Mouse (Mus musculus): ENCODE data around the gene Ank.

Ank gene

GRCm38 (mm10) chr15:27498078-27498477, 31.6 kb downstream of the Ank start:
- DNase-seq = no peak

GRCm38 (mm10) chr15:27500390-27500789, 33.9 kb downstream of the Ank start:
- DNase-seq = no peak

DNA sequence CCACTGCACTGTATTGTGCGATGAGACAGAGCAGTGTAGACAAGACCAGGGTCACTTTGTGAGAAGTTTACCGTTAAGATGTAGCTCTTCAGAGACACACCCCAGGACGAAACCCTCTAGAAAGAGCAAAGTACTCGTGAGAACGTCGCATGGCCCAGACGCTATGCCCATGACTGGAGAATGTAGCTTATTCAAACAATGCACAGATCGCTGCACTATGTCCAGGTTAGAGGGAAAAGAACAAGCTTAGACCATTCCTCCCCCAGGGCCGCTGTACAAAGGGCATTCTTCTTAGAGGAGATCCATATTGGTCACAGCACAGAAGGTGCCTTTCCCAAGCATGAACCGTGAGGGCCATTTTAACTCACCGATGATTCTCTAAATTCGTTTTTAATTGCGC, 35.9 kb downstream of the Ank start:
- DNase-seq = no peak

DNA sequence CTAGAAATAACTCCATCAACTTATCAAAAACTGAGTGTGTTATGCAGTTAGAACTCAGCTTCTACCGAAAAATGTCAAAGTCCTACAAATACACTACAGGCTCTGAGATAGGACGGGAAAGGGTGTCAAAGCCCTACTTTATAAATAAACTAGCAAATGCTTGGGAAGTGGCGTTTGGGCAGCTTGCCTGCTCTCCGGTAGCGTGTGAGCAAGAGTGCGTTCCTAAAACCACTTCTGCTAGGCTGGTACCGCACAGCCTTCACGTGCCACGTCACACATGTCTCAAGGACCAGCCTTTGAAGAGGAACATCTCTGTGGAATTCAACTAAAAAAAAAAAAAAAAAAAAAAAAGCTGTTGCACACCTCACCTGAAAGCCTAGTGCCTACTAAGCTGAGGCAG, 36.7 kb downstream of the Ank start:
- DNase-seq = no peak

DNA sequence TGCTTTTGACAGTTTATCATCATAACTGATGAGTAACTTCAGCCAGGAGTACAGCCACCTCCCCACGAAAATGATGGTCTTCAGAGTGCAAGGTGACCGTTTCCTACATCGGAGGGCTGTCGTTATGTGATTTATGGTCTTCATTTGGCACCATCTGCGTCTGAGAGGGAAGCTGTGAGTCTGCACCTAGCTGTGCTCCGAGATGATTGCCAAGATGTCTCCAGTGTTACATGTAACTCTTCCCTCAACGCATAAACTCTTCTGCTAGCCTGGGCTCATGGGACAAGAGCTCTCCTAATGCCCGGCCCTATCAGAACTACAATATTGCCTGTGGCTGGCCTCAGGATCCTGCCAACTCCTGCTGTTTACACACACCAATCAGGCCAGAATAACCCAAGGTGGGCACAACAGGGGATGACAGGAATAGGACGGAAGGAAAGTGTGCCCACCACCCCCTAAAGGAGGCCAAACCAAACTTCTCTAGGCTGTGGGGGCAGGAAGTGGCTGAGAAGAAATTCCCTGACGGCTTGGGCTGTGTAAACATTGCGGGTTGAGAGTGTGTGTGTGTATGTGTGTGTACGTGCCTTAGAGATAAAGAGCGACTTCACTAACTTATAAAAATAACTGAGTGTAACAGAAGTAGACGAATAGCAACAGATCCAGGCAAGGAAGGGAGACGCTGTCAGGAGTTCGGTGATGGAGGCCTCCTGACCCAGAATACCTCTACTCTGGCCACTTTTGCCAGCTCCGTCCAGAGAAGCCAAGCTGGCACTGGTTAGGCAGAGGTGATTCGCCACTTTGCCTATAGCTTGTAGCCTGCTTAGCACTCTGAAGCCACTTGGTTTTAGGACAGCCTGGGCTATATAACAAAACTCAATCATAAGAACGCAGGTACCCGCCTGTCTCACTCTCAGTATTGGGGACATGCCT, 37.6 kb downstream of the Ank start:
- no peak for DNase-seq

DNA sequence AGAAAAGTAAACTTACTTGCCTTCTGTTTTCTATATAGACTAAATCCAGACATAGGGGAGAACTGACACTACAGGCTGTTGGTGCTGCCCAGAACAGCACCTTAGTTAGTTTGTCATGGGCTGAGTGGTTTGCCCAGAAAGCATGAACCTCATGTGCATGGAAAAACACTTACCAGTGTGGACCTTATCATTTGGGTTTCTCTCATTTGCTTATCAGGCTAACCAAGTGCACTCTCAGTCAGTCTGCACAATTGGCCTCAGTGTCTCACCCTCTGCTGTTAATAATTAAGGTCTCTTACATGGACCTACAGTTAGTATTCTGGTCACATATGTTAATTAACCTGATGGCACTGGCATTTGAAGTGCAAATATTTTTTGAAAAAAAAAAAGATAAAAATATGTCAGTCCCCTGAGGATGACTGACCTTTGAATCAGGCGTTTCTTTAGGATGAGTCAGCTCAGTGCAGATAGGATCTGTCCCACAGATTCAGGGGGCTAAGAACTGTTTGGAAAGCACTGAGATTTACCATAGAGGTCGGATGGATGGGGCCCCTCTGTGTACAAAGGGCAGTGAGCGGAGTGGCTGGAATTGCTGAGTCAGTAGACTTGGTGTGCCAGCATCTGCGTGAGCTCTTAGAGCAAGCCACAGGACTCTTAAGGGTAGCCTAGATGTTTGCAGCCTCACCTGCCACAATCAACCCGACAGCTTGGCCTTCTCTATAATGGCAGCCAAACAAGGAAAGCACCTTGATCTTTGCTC, 39.8 kb downstream of the Ank start:
- DNase-seq = peak in 1 of 2 experiments; percentile 17

DNA sequence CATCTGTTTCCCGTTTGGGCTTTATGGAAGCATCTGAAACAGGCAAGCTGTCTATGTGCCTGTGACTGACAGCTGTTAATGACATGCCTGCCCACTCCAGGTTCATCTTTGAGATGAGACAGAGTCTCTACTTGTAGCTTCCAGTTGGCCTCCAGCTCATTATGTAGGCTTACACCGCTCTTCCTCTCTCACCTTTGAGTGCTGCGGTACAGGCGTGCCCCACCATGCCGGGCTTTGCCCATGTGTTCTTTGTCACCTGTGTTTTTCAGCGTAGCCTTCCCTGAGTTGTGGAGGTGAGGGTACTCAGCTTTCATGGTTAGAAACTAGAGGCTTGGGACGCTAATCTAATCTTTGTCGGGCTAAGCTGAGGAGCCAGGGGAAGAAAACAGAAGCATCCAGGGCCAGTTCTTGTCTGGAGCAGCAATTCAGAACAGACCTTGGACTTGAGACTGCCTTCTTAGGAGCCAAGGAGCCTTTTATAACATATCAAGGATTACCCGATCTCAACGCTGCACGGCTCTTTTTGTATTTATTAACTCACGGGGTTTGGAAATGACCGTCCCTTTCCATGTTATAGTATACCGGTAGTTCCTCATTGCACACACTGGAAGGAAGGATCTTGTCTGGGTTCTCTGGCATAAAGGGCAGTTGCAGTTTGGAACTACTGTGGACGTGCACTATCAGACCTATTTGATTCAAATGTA, 40.6 kb downstream of the Ank start:
- no peak for DNase-seq

GRCm38 (mm10) chr15:27508169-27508568, 41.7 kb downstream of the Ank start:
- DNase-seq = no peak

- no peak for DNase-seq
Observed at GRCm38 (mm10) chr15:27508982-27509381, 42.5 kb downstream of the Ank start.

GRCm38 (mm10) chr15:27516927-27517326, 50.5 kb downstream of the Ank start:
- DNase-seq = no peak

GRCm38 (mm10) chr15:27518026-27518425, 51.5 kb downstream of the Ank start:
- no peak for DNase-seq

DNA sequence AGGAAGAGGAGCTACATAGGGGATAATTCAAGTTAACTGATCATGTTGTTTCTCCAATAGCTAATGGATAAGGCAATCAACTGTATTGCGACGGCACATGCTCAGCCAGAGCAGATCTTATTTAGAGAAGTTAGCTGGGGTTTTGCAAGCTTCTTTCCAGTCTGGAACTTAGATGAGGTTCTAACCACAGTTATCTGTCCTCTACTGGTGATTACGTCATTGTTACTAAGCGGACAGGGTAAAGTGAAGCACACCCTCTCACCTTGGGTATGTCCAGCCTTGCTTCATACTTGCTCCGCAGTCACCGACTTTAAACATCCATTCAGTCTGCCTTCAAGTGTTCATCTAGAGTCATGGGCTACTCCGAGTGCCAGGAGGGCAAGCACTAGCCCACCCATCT, 53.4 kb downstream of the Ank start:
- no peak for DNase-seq

- peak; percentile 51 to 53 for DNase-seq
Observed at GRCm38 (mm10) chr15:27525233-27526005, 58.9 kb downstream of the Ank start.

DNA sequence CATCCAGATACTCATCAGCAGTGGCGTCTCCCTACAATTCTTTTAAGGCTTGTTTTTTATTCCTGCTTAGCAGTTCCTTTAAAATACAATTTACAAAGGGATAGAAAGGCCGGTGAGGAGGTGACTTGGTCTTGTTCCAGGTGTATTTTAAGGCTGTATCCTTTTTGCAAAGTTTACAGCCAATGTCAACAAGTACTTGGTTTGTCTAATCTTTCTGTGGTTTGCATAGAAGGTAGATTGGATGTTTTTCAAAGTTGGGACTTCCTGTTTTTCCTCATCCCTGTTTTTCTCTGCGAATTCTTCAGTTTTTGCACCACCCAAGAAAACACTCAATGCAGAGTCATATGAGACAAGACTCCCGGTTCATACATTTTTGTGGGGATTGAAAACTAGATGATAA, 62.4 kb downstream of the Ank start:
- DNase-seq = no peak

GRCm38 (mm10) chr15:27530023-27530422, 63.5 kb downstream of the Ank start:
- DNase-seq = no peak

- no peak for DNase-seq
Observed at GRCm38 (mm10) chr15:27533036-27533435, 66.6 kb downstream of the Ank start.

DNA sequence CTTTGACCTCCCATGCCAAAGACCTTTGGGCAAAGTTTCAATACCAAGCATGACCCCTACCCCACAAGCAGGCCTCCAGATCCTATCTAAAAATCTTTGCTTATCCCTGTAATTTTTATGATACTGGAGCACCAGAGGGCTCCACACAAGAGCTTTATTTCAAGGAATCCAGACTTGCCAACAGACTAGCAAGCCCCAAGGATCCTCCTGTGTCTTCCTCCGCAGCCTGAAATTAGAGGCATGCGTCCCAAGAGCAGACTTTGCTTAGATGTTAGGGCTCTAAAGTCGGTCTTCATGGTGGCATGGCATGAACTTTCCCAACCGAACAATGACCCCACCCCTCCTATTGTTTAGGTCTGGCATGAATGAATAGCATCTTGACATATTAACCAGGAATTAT, 69.2 kb downstream of the Ank start:
- DNase-seq = no peak

- no peak for DNase-seq
Observed at GRCm38 (mm10) chr15:27536186-27536585, 69.7 kb downstream of the Ank start.

DNA sequence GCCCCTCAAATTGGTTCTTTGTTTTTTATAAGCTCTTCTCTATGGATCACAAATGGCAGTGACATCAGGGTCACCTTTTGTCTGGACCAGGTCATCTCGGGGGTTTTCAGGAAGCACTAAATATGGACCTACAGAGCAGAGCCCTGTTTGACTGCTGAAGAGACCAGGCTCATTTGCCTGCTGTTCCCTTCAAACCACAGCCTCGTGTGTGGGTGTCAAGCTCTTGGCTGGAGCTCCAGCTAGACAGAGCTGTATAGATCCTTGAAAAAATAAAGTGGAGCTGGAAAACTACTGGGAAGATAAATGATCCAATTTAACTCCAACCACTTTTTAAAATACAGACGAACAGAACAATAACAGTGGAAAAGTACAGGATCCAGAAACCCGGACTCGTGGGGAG, 70.3 kb downstream of the Ank start:
- peak; percentile 28 to 44 for DNase-seq

GRCm38 (mm10) chr15:27537519-27538223, 71.2 kb downstream of the Ank start:
- no peak for DNase-seq

- DNase-seq = no peak
Observed at GRCm38 (mm10) chr15:27539745-27540144, 73.3 kb downstream of the Ank start.

DNA sequence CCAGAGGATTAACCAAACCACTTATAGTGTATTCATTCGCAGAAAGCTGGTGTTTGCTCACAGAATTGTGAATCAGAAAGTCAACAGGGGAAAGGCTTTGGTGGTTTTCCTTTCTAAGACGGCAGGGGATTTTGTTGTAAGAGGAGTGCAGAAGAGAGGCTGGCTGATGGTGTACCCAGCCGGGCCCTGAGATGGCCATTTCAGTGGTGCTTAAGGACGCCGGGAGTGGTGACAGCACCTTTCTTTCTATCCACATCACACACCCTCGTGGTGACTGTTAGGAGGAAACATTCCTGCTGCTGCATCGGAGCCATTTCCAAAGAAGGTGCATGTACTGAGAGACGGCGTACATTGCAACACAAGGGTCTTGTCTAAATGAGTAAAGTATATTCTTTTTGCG, 78.7 kb downstream of the Ank start:
- no peak for DNase-seq

All from kidney, postnatal 4 days (tissue).